Mouse (Mus musculus) intestine, embryonic 16.5 days (tissue): ENCODE measurements at regions not wholly inside any gene's neighbourhood (a gene's known extent, or its start where the extent isn't known, plus 50 kb on each side); places are given as distances from the start of the nearest gene placed in this dataset.

Experiments used
- ATAC-seq: fragments of 200-750 bp; cut with Nextera tagmentation; 2 replicates; pipeline ENCODE4 v1.8.0; 2017; ENCODE audit warnings: moderate TSS enrichment, moderate library complexity
- H3K27ac ChIP-seq: fragments of 300-500 bp; sonication (generic); 2 replicates; pipeline ENCODE4 v1.5.1; 2014; ENCODE audit warnings: mild to moderate bottlenecking, low read length
- H3K27me3 ChIP-seq: fragments of 300-500 bp; sonication (generic); replicated peaks from 2 replicates; pipeline ENCODE4 v1.6.1; 2014; ENCODE audit warnings: low read length, control low read depth, mixed read lengths; ENCODE audit not compliant: control insufficient read depth, insufficient read depth
- H3K36me3 ChIP-seq: fragments of 300-500 bp; sonication (generic); 2 replicates; pipeline ENCODE4 v1.6.1; 2014; ENCODE audit warnings: low read length, control low read depth; ENCODE audit not compliant: control insufficient read depth, insufficient read depth
- H3K4me1 ChIP-seq: fragments of 300-500 bp; sonication (generic); 2 replicates; pipeline ENCODE4 v1.6.1; 2014; ENCODE audit warnings: low read length, control low read depth, mixed read lengths; ENCODE audit not compliant: control insufficient read depth, insufficient read depth
- H3K4me2 ChIP-seq: fragments of 300-500 bp; sonication (generic); 2 replicates; pipeline ENCODE4 v1.6.1; 2014; ENCODE audit warnings: low read depth, low read length, control low read depth
- H3K4me3 ChIP-seq: fragments of 300-500 bp; sonication (generic); 2 replicates; pipeline ENCODE4 v1.5.1; 2014; ENCODE audit warnings: mild to moderate bottlenecking, low read length
- H3K9ac ChIP-seq: fragments of 300-500 bp; sonication (generic); 2 replicates; pipeline ENCODE4 v1.6.1; 2014; ENCODE audit warnings: low read depth, low read length
- H3K9me3 ChIP-seq: fragments of 300-500 bp; sonication (generic); 2 replicates; pipeline ENCODE4 v1.6.1; 2016; ENCODE audit warnings: low read length, control low read depth; ENCODE audit not compliant: control insufficient read depth
- WGBS: fragments of 180-500 bp; shearing (Covaris S2); extraction: QIAGEN DNeasy Blood & Tissue Kit; methylation state at CpG from one replicate; pipeline ENCODE4 v1.1.7; 2014; 5-methylcytosine and 5-hydroxymethylcytosine counted together

DNA sequence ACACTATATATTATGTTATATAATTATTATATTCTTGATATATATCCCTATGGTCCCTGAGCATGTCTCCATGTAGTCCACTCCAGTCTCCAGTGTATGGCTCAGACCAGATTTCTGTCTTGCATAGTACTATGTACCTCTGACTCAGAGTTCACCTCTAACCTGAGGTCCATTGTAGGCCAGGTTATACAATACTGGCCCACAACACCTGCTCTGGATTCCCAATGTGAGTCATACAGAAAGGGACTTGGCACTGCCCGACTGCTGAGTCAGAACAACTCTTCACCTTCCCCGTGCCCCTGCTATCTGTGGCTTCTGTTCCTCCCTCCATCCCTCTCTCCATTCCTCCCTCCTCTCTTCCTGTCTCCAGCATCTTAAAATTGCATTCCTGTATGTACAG is 236.1 kb upstream of the Zfp637 start:
- H3K4me2 ChIP-seq, result no peak overlapping the region
- H3K27ac ChIP-seq, result no peak overlapping the region
- H3K9me3 ChIP-seq, result no peaks in the 10 kb centered on the region
- H3K27me3 ChIP-seq, result no peaks in the 10 kb centered on the region
- H3K4me1 ChIP-seq, result no peaks in the 10 kb centered on the region
- 69% methylated on average over 2 of the region's 2 CpGs for WGBS
- no peak overlapping the region for H3K4me3 ChIP-seq
- no peak for ATAC-seq
- H3K36me3 ChIP-seq, result no peaks in the 10 kb centered on the region
- no peak overlapping the region for H3K9ac ChIP-seq

DNA sequence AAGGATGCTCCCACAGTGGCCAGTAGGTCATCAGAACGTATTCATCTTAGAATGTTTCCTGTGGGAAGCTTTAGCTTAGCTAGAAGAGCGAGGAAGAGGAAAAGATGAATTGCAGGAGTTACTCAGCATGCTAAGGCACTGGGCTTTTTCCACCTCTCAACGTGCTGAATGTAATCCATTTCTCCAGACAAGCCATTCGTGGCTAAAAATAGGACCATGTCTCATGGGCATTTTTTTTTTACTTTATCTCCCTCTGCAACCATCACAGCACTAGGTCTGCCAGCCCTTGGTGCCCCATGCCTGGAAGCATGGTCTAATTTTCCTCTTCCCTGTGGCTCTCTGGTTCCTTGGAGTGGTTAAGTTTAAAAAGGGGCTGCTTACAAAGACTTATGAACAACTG is 235.3 kb upstream of the Zfp637 start:
- Histone ChIP-seq H3K27me3 (no peaks in the 10 kb centered on the region), H3K27ac (no peak overlapping the region), H3K4me1 (no peaks in the 10 kb centered on the region), H3K9me3 (no peaks in the 10 kb centered on the region), H3K36me3 (no peaks in the 10 kb centered on the region), H3K4me3 (no peak overlapping the region), H3K4me2 (no peak overlapping the region), H3K9ac (no peak overlapping the region)
- ATAC-seq, result no peak
- 50% methylated on average over 4 of the region's 4 CpGs for WGBS

DNA sequence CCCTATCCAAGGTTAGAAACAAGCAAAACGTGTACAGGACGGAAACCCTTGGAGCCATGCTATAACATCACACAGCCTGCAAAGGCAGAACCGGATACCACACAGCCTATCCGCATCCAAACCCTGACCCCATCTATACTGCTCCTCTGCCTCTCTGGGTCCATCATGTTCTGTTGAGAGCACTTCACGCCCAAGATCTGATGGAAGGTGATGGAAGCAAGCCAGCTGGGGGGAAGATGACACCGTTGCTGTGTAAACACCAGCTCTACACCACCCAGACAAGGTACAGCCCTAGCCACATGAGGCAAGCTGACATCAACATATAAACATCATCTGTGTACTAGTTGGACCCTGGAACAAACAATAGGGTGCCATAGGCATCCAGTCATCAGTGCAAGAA is 234.8 kb upstream of the Zfp637 start:
- Histone ChIP-seq H3K4me3 (no peak overlapping the region), H3K9ac (no peak overlapping the region), H3K4me1 (no peaks in the 10 kb centered on the region), H3K27ac (no peak overlapping the region), H3K36me3 (no peaks in the 10 kb centered on the region), H3K9me3 (no peaks in the 10 kb centered on the region), H3K4me2 (no peak overlapping the region), H3K27me3 (no peaks in the 10 kb centered on the region)
- no peak for ATAC-seq
- 87% methylated on average over 6 of the region's 6 CpGs for WGBS

DNA sequence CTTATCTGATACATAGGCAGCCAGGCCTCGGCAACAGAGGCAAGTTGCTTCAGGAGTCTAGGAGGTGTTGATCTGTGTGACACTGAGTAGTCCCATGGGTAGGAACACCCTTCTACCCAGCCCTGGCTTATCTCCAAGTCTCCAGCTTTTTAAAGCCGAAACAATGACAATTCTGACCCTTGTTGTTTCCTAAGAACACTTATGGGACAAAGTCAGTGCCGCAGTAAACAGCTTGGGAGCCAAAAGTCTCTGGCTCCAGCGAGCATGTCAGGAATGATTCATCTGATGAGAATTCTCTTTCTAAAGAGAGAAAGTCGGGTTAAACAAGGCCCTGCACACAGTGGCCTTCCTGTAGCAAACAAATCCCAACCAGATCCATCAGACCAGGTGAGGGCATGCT is 234.0 kb upstream of the Zfp637 start:
- Histone ChIP-seq H3K9ac (no peak overlapping the region), H3K27ac (no peak overlapping the region), H3K4me1 (no peaks in the 10 kb centered on the region), H3K4me2 (no peak overlapping the region), H3K9me3 (no peaks in the 10 kb centered on the region), H3K27me3 (no peaks in the 10 kb centered on the region), H3K4me3 (no peak overlapping the region), H3K36me3 (no peaks in the 10 kb centered on the region)
- no peak for ATAC-seq
- WGBS, result 66% methylated on average over 5 of the region's 5 CpGs

DNA sequence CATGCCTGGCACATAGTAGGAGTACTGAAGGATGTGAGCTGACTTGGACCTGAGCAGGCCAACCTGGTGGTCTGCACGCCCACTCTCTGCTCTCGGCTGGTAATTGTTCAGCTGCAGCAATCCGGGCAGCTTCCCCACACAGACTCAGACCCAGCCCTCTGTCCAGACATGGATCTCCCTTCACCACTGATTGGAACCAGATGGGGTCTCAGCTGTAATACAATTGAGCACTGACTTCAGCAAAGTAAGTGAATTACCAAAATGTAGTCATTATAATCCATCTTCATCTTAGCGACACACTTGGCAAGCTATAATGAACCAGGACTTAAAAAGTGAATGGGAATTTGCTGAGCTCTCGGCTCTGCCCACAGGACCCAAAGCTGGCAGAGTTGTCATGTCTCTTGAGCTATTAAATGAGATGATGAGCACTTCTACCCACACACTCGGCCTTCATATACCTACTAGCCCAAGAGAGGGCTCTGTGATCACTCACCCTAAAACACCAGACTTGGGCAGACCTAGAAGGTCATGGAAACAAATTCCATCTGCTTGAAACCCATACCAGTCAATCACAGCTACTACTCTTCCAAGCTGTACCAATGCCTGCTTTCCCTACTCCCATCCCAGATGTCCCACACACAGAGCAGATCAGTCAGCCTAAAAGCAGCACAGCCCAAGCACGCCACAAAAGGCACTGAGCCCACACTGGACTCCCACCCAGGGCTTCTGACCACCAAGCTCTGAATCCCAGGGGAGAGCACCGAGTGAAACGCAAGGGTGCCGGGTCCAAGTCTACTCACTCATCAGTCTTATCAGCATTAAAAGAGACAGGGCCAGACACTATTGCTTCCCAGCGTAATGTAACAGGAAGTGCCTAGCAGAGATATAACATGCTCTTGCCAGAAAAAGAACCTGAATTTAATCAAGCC is 231.2 kb upstream of the Zfp637 start:
- ATAC-seq, result peak; percentile 49; the same call in 1 of the 2 replicates
- H3K9ac ChIP-seq, result no peak overlapping the region
- no peaks in the 10 kb centered on the region for H3K9me3 ChIP-seq
- H3K4me3 ChIP-seq, result no peak overlapping the region
- H3K4me1 ChIP-seq, result peaks cover 10% of the 10 kb centered on the region; the same call in 1 of the 2 replicates
- no peaks in the 10 kb centered on the region for H3K36me3 ChIP-seq
- no peak overlapping the region for H3K4me2 ChIP-seq
- no peaks in the 10 kb centered on the region for H3K27me3 ChIP-seq
- WGBS, result 63% methylated on average over 11 of the region's 11 CpGs
- H3K27ac ChIP-seq, result no peak overlapping the region

DNA sequence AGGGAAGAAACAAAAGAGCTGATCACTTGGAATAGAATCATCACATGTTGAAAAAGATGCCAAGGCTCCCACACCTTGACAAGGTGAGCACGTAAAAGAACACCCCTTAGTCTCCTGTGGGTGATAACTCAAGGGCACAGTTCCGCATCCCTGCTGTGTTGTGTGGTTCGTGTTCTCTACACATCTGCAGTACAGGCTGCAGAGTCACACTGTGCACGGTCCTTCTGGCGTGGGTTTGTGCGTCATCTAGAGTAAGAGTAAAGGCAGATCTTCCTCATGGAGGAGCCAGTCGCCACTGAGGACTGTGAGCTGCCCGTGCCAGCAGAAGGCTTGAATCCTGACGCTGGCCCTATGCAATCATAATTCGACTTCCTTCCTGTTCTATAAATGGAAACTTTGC is 229.7 kb upstream of the Zfp637 start:
- ATAC-seq, result no peak
- H3K27me3 ChIP-seq, result no peaks in the 10 kb centered on the region
- 88% methylated on average over 10 of the region's 10 CpGs for WGBS

DNA sequence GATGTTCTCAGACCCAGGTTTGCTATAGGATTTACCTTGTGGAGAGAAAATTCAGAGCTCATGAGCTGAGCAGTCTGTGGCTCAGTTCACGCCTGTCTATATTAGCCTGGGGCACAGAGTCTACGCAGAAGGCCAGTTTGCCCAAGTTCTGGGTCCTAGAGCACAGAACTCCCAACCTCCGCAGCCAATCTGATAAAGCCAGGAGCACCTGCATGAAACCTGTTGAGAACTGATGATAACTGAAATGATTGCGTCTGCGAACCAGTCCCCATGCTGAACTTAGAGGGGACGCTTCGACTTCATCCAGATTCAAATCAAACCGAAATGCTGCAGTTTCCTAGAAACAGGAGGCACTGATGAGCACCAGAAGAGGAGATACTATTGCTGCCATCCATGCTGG is 229.0 kb upstream of the Zfp637 start:
- no peak overlapping the region for H3K4me3 ChIP-seq
- H3K4me2 ChIP-seq, result no peak overlapping the region
- WGBS, result 92% methylated on average over 8 of the region's 8 CpGs
- H3K4me1 ChIP-seq, result peaks cover 10% of the 10 kb centered on the region; the same call in 1 of the 2 replicates
- no peak for ATAC-seq
- no peaks in the 10 kb centered on the region for H3K36me3 ChIP-seq
- H3K9me3 ChIP-seq, result no peaks in the 10 kb centered on the region
- no peaks in the 10 kb centered on the region for H3K27me3 ChIP-seq
- H3K27ac ChIP-seq, result no peak overlapping the region
- H3K9ac ChIP-seq, result no peak overlapping the region

More for the DNA sequence above, 229.7 kb upstream of the Zfp637 start:
- Histone ChIP-seq H3K9me3 (no peaks in the 10 kb centered on the region), H3K9ac (no peak overlapping the region), H3K4me2 (no peak overlapping the region), H3K4me1 (peaks cover 10% of the 10 kb centered on the region; the same call in 1 of the 2 replicates), H3K4me3 (no peak overlapping the region), H3K36me3 (no peaks in the 10 kb centered on the region), H3K27ac (no peak overlapping the region)

DNA sequence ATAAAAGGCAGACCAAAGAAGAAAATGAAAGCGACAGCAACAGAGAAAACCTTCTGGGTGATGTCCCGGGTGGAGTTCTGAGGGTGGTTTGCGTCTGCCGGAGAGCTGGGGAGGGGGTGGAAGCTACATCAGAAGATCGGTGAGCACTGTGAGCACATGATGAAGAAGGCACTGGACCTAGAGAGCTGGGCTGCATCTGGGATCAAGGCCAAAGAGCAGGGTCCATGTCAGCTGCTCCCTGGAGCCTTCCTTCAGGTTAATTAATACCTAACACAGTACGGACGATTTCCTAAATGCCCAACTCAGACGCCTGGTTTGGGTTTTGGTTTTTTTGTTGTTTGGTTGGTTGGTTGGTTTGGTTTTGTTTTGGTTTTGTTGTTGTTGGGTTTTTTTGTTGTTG is 228.6 kb upstream of the Zfp637 start:
- no peaks in the 10 kb centered on the region for H3K9me3 ChIP-seq
- H3K4me1 ChIP-seq, result peaks cover 10% of the 10 kb centered on the region; the same call in 1 of the 2 replicates
- no peak overlapping the region for H3K27ac ChIP-seq
- no peaks in the 10 kb centered on the region for H3K36me3 ChIP-seq
- no peak overlapping the region for H3K4me2 ChIP-seq
- peak; percentile 57; the same call in 1 of the 2 replicates for ATAC-seq
- no peak overlapping the region for H3K9ac ChIP-seq
- H3K4me3 ChIP-seq, result no peak overlapping the region
- no peaks in the 10 kb centered on the region for H3K27me3 ChIP-seq
- WGBS, result 63% methylated on average over 8 of the region's 8 CpGs

DNA sequence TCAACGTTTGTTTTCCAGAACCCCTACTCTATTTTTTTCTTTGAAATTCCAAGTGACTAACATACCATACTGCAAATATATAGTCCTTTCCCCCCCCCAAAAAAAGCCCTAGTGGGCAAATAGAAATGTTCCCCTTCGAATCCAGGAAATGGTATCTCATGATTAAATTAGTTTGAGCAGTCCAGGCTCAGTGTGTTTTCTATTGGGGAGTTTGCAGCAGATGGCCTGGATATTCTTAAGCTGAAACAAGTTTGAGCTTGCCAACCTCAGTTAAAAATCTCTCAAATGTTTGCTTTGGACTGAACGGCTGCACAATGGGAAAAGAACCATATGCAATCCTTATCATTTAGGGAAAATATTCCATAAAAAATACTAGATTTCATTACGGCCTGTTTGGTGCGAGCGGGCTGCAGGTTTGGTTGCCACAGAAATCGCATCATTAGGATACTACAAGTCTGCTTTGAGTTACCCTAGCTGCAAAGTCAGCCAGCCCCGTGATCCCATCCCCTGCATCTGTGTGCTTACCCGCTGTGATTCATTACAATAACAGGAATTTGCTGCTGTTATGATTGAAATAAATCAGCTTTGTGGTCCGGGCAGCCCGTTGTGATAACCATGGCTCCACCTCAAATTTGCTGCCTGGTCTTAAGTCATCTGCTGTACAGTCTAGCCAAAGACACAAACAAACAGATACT is 227.2 kb upstream of the Zfp637 start:
- Histone ChIP-seq H3K9me3 (no peaks in the 10 kb centered on the region), H3K27me3 (no peaks in the 10 kb centered on the region), H3K4me1 (peaks cover 10% of the 10 kb centered on the region; the same call in 1 of the 2 replicates), H3K27ac (no peak overlapping the region), H3K9ac (no peak overlapping the region), H3K36me3 (no peaks in the 10 kb centered on the region), H3K4me3 (no peak overlapping the region), H3K4me2 (no peak overlapping the region)
- 0 out of 2 replicates have a peak, but pooled peaks have one; percentile 33 for ATAC-seq
- 51% methylated on average over 11 of the region's 11 CpGs for WGBS
